Mouse (Mus musculus): ENCODE results near the gene Acads.

- TF ChIP-seq CTCF (IDR thresholded peaks at IDR 0.05; ENCODE audit: borderline replicate concordance, insufficient read depth, low read depth, low read length) = no peak
- no peak for TF ChIP-seq POLR2A (IDR thresholded peaks at IDR 0.05; ENCODE audit: borderline replicate concordance, insufficient read depth, low read length)
These were observed 40.0 kb upstream of the Acads start for GRCm38 (mm10) chr5:115159165-115159564.
